15 mouse cellular contexts compared by ENCODE assay signal in genomic region chr9:90385047-90385446, GRCm38 (mm10).
"Had no signal": no experiment of that assay in that cellular context is flagged by ENCODE, and none has a peak within 500 bp of the region (broad histone marks: within the 10 kb centered on the region; RNA-seq: fewer than 3 reads in every experiment).

No protein-coding gene starts in this region.

- H3K36me3 ChIP-seq: limb, embryonic 10.5 days; liver, embryonic 15.5 days; midbrain, embryonic 10.5 days; neural tube, embryonic 15.5 days had no signal

- H3K27ac ChIP-seq: limb, embryonic 10.5 days; liver, embryonic 15.5 days; midbrain, embryonic 10.5 days; neural tube, embryonic 15.5 days had no signal

- ATAC-seq: lung, postnatal 0 days had no signal

- H3K27me3 ChIP-seq: liver, embryonic 15.5 days; neural tube, embryonic 15.5 days had no signal

- H3K9ac ChIP-seq: liver, embryonic 15.5 days; neural tube, embryonic 15.5 days had no signal

- H3K4me2 ChIP-seq: liver, embryonic 11.5 days; liver, embryonic 15.5 days; neural tube, embryonic 15.5 days had no signal

- DNase-seq: kidney, postnatal 14 days; lung, adult 2 months; lung, postnatal 4 days; midbrain, embryonic 14.5 days; right cerebral cortex, adult 18-20 months; right cerebral cortex, postnatal 25 days; thymus, adult 18-20 months; thymus, postnatal 14 days had no signal

- H3K4me1 ChIP-seq: limb, embryonic 10.5 days; liver, embryonic 15.5 days; midbrain, embryonic 10.5 days; neural tube, embryonic 15.5 days had no signal

- H3K4me3 ChIP-seq: limb, embryonic 10.5 days; liver, embryonic 15.5 days; midbrain, embryonic 10.5 days; myocyte; neural tube, embryonic 15.5 days had no signal

- H3K9me3 ChIP-seq: limb, embryonic 10.5 days; liver, embryonic 15.5 days; midbrain, embryonic 10.5 days; neural tube, embryonic 15.5 days had no signal
